Mouse (Mus musculus): ENCODE measurements at regions not wholly inside any gene's neighbourhood (a gene's known extent, or its start where the extent isn't known, plus 50 kb on each side); places are given as distances from the start of the nearest gene placed in this dataset.
A peak's percentile ranks its signal among the peaks of the same experiment; 100 is the strongest.

DNA sequence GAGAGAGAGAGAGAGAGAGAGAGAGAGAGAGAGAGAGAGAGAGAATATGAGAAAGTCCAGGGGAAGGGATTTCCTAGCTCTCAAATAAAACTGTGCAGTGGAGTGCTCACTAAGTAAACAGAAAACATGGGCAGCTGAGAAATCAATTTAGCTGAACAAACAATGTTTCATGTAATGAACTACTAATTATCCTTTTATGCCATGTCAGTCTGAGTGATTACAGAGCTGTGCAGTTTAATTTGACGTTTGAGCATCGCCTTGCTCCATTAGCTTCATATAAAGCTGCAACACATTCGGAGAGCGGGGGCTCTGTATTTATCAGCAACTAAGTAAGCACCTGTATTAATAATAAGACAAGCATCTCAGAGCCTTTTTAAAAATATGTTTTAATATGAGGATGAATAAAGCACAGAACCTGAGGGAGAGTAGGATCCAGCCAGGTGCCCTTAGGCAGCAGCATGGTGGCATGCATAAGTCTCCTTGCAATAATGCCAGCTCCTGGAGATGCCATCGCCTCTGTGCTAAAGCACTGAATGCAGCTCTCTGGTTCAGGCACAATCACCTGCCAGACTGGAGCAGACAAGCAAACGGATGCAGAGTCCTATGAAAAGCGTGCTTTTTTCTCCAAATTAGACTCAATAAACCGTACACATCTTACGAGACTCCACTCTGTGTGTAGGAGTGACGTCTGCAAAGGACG, 289.5 kb upstream of the Atp11b start:
- H3K27me3 ChIP-seq (ENCODE audit: control insufficient read depth, insufficient read depth, low read length) = no peaks in the 10 kb centered on the region
- H3K36me3 ChIP-seq (ENCODE audit: control insufficient read depth, insufficient read depth, low read length) = no peaks in the 10 kb centered on the region
- no peak overlapping the region for H3K27ac ChIP-seq (replicated peaks; ENCODE audit: low read depth, low read length)
- H3K4me1 ChIP-seq (ENCODE audit: control insufficient read depth, insufficient read depth, low read length) = no peaks in the 10 kb centered on the region
- H3K9ac ChIP-seq (ENCODE audit: low read depth, low read length, severe bottlenecking) = no peak overlapping the region
- H3K9me3 ChIP-seq (ENCODE audit: control insufficient read depth, low read length) = no peaks in the 10 kb centered on the region
- WGBS = 72% methylated on average over 11 of the region's 11 CpGs
- no peak for TF ChIP-seq POLR2A (IDR thresholded peaks at IDR 0.05; ENCODE audit: borderline replicate concordance, extremely low read depth, insufficient read depth, insufficient read length)
- DNase-seq (ENCODE audit: low spot score) (no peak), ATAC-seq (ENCODE audit: low FRiP score, low read depth) (no peak)
- no peak overlapping the region for H3K4me2 ChIP-seq (replicated peaks; ENCODE audit: low read depth, low read length, severe bottlenecking)
- H3K4me3 ChIP-seq (replicated peaks; ENCODE audit: low read length) = no peak overlapping the region

DNA sequence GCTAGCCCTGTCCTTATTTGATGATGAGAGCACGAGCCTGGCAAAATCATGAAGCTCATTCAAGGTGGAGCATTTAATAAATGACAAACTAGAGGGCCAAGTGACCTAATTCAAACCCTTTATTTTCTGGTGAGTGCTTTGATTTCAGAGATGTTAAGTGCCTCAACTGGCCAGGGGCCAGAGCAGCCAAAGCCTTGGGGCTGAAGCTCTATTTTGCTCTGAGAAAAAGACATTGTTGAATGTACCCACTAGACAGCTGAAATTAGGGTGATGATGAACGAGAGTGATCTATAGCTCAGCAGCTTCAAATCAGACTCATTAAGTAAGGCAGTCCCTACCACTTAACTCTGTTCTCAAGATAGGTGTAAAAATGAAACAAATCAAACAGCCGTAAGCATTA, 287.9 kb upstream of the Atp11b start:
- no peak for TF ChIP-seq POLR2A (IDR thresholded peaks at IDR 0.05; ENCODE audit: borderline replicate concordance, extremely low read depth, insufficient read depth, insufficient read length)
- no peak for DNase-seq (ENCODE audit: low spot score)
- H3K4me3 ChIP-seq (replicated peaks; ENCODE audit: low read length) = no peak overlapping the region
- no peaks in the 10 kb centered on the region for H3K4me1 ChIP-seq (ENCODE audit: control insufficient read depth, insufficient read depth, low read length)
- no peaks in the 10 kb centered on the region for H3K9me3 ChIP-seq (ENCODE audit: control insufficient read depth, low read length)
- no peak for ATAC-seq (ENCODE audit: low FRiP score, low read depth)
- H3K27ac ChIP-seq (replicated peaks; ENCODE audit: low read depth, low read length) = no peak overlapping the region
- no peaks in the 10 kb centered on the region for H3K27me3 ChIP-seq (ENCODE audit: control insufficient read depth, insufficient read depth, low read length)
- H3K4me2 ChIP-seq (replicated peaks; ENCODE audit: low read depth, low read length, severe bottlenecking) = no peak overlapping the region
- no peaks in the 10 kb centered on the region for H3K36me3 ChIP-seq (ENCODE audit: control insufficient read depth, insufficient read depth, low read length)
- no peak overlapping the region for H3K9ac ChIP-seq (ENCODE audit: low read depth, low read length, severe bottlenecking)
- WGBS = 62% methylated on average over 3 of the region's 3 CpGs

DNA sequence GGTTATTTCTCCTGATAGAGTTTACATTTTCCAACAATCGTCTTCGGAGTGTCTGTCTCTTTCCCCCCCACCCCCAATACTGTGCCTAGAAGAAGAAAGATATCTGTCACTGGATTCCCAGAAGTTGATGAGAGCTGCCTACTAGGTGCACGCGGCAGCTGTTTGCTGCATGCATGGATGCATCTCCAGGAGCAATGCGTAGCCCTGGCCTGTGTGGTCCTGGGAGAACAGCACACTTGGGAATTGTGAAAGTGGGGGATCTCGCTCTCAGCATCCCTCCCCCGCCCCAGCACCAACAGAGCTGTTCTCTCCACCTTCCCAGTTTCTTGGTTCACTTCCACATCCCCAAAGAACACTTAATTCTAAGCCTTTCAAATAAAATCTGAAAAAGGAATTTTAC, 280.6 kb upstream of the Atp11b start:
- TF ChIP-seq POLR2A (IDR thresholded peaks at IDR 0.05; ENCODE audit: borderline replicate concordance, extremely low read depth, insufficient read depth, insufficient read length) = no peak
- Histone ChIP-seq H3K4me2 (replicated peaks; ENCODE audit: low read depth, low read length, severe bottlenecking) (no peak overlapping the region), H3K27ac (replicated peaks; ENCODE audit: low read depth, low read length) (no peak overlapping the region), H3K9me3 (ENCODE audit: control insufficient read depth, low read length) (no peaks in the 10 kb centered on the region), H3K9ac (ENCODE audit: low read depth, low read length, severe bottlenecking) (no peak overlapping the region), H3K36me3 (ENCODE audit: control insufficient read depth, insufficient read depth, low read length) (no peaks in the 10 kb centered on the region), H3K4me3 (replicated peaks; ENCODE audit: low read length) (no peak overlapping the region), H3K4me1 (ENCODE audit: control insufficient read depth, insufficient read depth, low read length) (peaks cover 6% of the 10 kb centered on the region), H3K27me3 (ENCODE audit: control insufficient read depth, insufficient read depth, low read length) (no peaks in the 10 kb centered on the region)
- DNase-seq (ENCODE audit: low spot score) (no peak), ATAC-seq (ENCODE audit: low FRiP score, low read depth) (no peak)
- 78% methylated on average over 7 of the region's 7 CpGs for WGBS

DNA sequence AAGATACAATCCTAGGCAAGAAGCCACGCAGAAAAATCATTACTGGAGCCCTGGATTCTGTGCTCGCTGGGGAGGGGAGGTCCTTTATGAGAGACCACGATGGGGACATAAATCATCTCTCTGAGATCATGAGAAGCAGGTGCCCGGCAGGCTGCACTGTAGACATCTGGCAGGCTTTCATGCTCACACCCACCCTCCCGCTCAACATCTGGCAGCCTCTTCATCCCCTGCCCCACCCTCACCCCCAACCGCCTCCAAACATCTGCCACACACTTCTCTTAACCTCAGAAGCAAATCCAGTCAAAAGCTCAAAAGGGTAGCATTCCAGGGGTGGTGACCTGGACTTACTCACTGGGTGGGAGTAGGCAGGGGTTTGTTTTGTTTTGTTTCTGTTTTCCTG, 279.5 kb upstream of the Atp11b start:
- Histone ChIP-seq H3K4me1 (ENCODE audit: control insufficient read depth, insufficient read depth, low read length) (peaks cover 6% of the 10 kb centered on the region), H3K4me2 (replicated peaks; ENCODE audit: low read depth, low read length, severe bottlenecking) (no peak overlapping the region), H3K4me3 (replicated peaks; ENCODE audit: low read length) (no peak overlapping the region), H3K27ac (replicated peaks; ENCODE audit: low read depth, low read length) (no peak overlapping the region), H3K9me3 (ENCODE audit: control insufficient read depth, low read length) (no peaks in the 10 kb centered on the region), H3K9ac (ENCODE audit: low read depth, low read length, severe bottlenecking) (no peak overlapping the region), H3K36me3 (ENCODE audit: control insufficient read depth, insufficient read depth, low read length) (no peaks in the 10 kb centered on the region), H3K27me3 (ENCODE audit: control insufficient read depth, insufficient read depth, low read length) (no peaks in the 10 kb centered on the region)
- WGBS = 5% methylated on average over 6 of the region's 6 CpGs
- ATAC-seq (ENCODE audit: low FRiP score, low read depth) = no peak
- DNase-seq (ENCODE audit: low spot score) = peak; percentile 50
- no peak for TF ChIP-seq POLR2A (IDR thresholded peaks at IDR 0.05; ENCODE audit: borderline replicate concordance, extremely low read depth, insufficient read depth, insufficient read length)

DNA sequence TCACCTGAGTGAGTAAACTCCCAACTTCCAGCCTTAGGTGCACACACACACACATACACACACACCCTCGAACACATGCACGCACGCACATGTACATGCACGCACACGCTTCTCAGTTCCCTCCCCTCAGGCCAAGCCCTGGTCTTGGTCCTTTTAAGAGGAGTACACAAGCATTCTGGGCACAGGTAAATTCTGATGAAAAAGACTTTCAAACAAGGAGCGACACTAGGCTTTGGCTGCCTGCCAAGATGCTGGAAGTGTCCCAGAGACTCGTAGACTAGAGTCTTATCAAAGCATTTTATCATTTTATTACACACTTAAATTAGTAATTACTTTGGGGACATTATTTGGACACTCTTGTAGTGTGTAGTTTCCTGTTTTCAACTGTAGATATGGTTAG, 278.6 kb upstream of the Atp11b start:
- no peak overlapping the region for H3K4me2 ChIP-seq (replicated peaks; ENCODE audit: low read depth, low read length, severe bottlenecking)
- ATAC-seq (ENCODE audit: low FRiP score, low read depth) (no peak), DNase-seq (ENCODE audit: low spot score) (peak; percentile 30)
- no peaks in the 10 kb centered on the region for H3K9me3 ChIP-seq (ENCODE audit: control insufficient read depth, low read length)
- no peak overlapping the region for H3K27ac ChIP-seq (replicated peaks; ENCODE audit: low read depth, low read length)
- WGBS = 71% methylated on average over 7 of the region's 7 CpGs
- TF ChIP-seq POLR2A (IDR thresholded peaks at IDR 0.05; ENCODE audit: borderline replicate concordance, extremely low read depth, insufficient read depth, insufficient read length) = no peak
- no peaks in the 10 kb centered on the region for H3K36me3 ChIP-seq (ENCODE audit: control insufficient read depth, insufficient read depth, low read length)
- H3K4me1 ChIP-seq (ENCODE audit: control insufficient read depth, insufficient read depth, low read length) = peaks cover 6% of the 10 kb centered on the region
- H3K4me3 ChIP-seq (replicated peaks; ENCODE audit: low read length) = no peak overlapping the region
- no peaks in the 10 kb centered on the region for H3K27me3 ChIP-seq (ENCODE audit: control insufficient read depth, insufficient read depth, low read length)
- no peak overlapping the region for H3K9ac ChIP-seq (ENCODE audit: low read depth, low read length, severe bottlenecking)

Measured in limb, embryonic 14.5 days (tissue).